Mouse (Mus musculus) neural tube, embryonic 12.5 days (tissue): ENCODE measurements around the gene Pcca. TPM values are rescaled to one million over a fixed set of nuclear protein-coding genes. Genes with fewer than 3 reads are reported as not detected.

Experiments
- ATAC-seq: fragments of 200-750 bp; cut with Nextera tagmentation; 2 replicates; pipeline ENCODE4 v1.8.0; 2017; ENCODE audit warnings: low read depth, mild to moderate bottlenecking, moderate TSS enrichment, moderate library complexity; ENCODE audit not compliant: low FRiP score
- H3K27ac ChIP-seq: fragments of 300-500 bp; sonication (generic); 2 replicates; pipeline ENCODE4 v1.5.1; 2016
- H3K27me3 ChIP-seq: fragments of 300-500 bp; sonication (generic); replicated peaks from 2 replicates; pipeline ENCODE4 v1.6.1; 2016; ENCODE audit warnings: mild to moderate bottlenecking
- H3K36me3 ChIP-seq: fragments of 300-500 bp; sonication (generic); 2 replicates; pipeline ENCODE4 v1.6.1; 2016; ENCODE audit warnings: mild to moderate bottlenecking
- H3K4me1 ChIP-seq: fragments of 300-500 bp; sonication (generic); 2 replicates; pipeline ENCODE4 v1.6.1; 2016
- H3K4me2 ChIP-seq: fragments of 300-500 bp; sonication (generic); replicated peaks from 2 replicates; pipeline ENCODE4 v1.6.1; 2016; ENCODE audit warnings: mild to moderate bottlenecking
- H3K4me3 ChIP-seq: fragments of 300-500 bp; sonication (generic); 2 replicates; pipeline ENCODE4 v1.5.1; 2016
- H3K9ac ChIP-seq: fragments of 300-500 bp; sonication (generic); 2 replicates; pipeline ENCODE4 v1.6.1; 2016; ENCODE audit warnings: mild to moderate bottlenecking
- H3K9me3 ChIP-seq: fragments of 300-500 bp; sonication (generic); 2 replicates; pipeline ENCODE4 v1.6.1; 2016; ENCODE audit warnings: mild to moderate bottlenecking
- WGBS: fragments of 180-500 bp; shearing (Covaris S2); methylation state at CpG from one replicate; pipeline ENCODE4 v1.1.7; 2016; 5-methylcytosine and 5-hydroxymethylcytosine counted together
- polyA plus RNA-seq: library from polyadenylated mRNA; unstranded; fragments of >200 nt; fragmentation: Nextera tagmentation; extraction: Ambion mirVana; gene quantifications from 2 replicates; pipeline ENCODE4 v1.2.1, GENCODE M21; 2016

Gene Pcca
- polyA plus RNA-seq, 1 experiment from 2014 or later, result 35.0 TPM

- Histone ChIP-seq H3K9me3 (no peaks in the 10 kb centered on the region), H3K4me2 (no peak overlapping the region), H3K4me3 (no peak overlapping the region), H3K4me1 (no peaks in the 10 kb centered on the region), H3K27ac (no peak overlapping the region), H3K9ac (no peak overlapping the region), H3K36me3 (no peaks in the 10 kb centered on the region), H3K27me3 (no peaks in the 10 kb centered on the region)
- ATAC-seq, result no peak
- 89% methylated on average over 1 of the region's 1 CpGs for WGBS
These were observed 149.5 kb downstream of the Pcca start for GRCm38 (mm10) chr14:122683645-122684044.

- ATAC-seq, result no peak
- WGBS, result 74% methylated on average over 4 of the region's 4 CpGs
- no peaks in the 10 kb centered on the region for H3K36me3 ChIP-seq
- H3K27me3 ChIP-seq, result no peaks in the 10 kb centered on the region
- H3K4me1 ChIP-seq, result no peaks in the 10 kb centered on the region
- H3K9me3 ChIP-seq, result no peaks in the 10 kb centered on the region
- no peak overlapping the region for H3K4me2 ChIP-seq
- H3K9ac ChIP-seq, result no peak overlapping the region
- no peak overlapping the region for H3K27ac ChIP-seq
- no peak overlapping the region for H3K4me3 ChIP-seq
These were observed 150.1 kb downstream of the Pcca start for GRCm38 (mm10) chr14:122684250-122684649.

- 45% methylated on average over 2 of the region's 2 CpGs for WGBS
- Histone ChIP-seq H3K36me3 (no peaks in the 10 kb centered on the region), H3K4me3 (no peak overlapping the region), H3K4me2 (no peak overlapping the region), H3K9me3 (no peaks in the 10 kb centered on the region), H3K4me1 (no peaks in the 10 kb centered on the region), H3K9ac (no peak overlapping the region), H3K27me3 (no peaks in the 10 kb centered on the region), H3K27ac (no peak overlapping the region)
- ATAC-seq, result 0 out of 2 replicates have a peak, but pooled peaks have one; percentile 66
These were observed 150.7 kb downstream of the Pcca start for GRCm38 (mm10) chr14:122684811-122685210.

DNA sequence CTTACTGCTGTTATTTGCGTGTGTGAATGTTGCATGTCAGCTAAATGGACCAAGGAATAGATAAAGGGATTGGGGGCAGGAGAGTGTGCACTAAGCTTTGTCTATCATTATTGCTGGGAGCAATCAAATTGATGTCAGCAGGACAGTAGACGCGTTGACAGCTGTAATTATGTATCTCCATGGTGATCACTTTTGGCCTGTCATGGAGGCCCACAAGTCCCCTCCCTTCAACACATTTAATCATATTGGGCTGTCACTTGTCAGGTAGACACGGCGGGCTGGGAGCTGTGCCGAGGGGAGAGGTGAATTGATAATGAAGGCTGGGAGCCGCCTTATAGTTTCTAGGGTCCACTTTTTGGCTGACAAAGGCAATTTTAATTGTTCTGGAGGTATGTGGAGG lies 153.3 kb downstream of the Pcca start:
- H3K27ac ChIP-seq, result no peak overlapping the region
- H3K9me3 ChIP-seq, result no peaks in the 10 kb centered on the region
- no peak overlapping the region for H3K9ac ChIP-seq
- no peak for ATAC-seq
- no peaks in the 10 kb centered on the region for H3K4me1 ChIP-seq
- no peaks in the 10 kb centered on the region for H3K36me3 ChIP-seq
- 69% methylated on average over 7 of the region's 7 CpGs for WGBS
- no peaks in the 10 kb centered on the region for H3K27me3 ChIP-seq
- H3K4me2 ChIP-seq, result no peak overlapping the region
- no peak overlapping the region for H3K4me3 ChIP-seq

DNA sequence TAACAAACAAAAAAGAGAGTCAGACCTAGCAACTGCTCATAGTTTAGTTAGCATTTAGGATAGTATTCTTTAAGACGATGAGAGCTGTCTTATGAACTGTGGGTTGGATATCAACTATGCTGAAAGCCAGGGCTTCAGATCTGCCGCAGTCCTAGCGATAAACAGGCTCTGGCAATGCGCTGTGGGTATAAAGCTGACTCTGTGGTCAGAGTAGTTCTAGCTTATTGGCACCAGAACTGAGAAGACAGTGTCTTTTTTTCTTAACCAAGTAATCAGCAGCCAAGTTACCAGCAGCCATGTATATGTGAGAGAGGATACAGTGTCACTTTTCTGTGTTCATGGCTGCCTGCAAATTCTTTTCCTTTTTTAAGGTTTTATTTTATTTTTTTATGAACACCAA lies 154.3 kb downstream of the Pcca start:
- H3K4me1 ChIP-seq, result no peaks in the 10 kb centered on the region
- 92% methylated on average over 4 of the region's 4 CpGs for WGBS
- no peak for ATAC-seq
- H3K9ac ChIP-seq, result no peak overlapping the region
- no peak overlapping the region for H3K4me2 ChIP-seq
- H3K36me3 ChIP-seq, result no peaks in the 10 kb centered on the region
- no peak overlapping the region for H3K4me3 ChIP-seq
- H3K27ac ChIP-seq, result no peak overlapping the region
- no peaks in the 10 kb centered on the region for H3K9me3 ChIP-seq
- H3K27me3 ChIP-seq, result no peaks in the 10 kb centered on the region

GRCm38 (mm10) chr14:122689136-122689815 lies 155.2 kb downstream of the Pcca start:
- Histone ChIP-seq H3K27ac (no peak overlapping the region), H3K36me3 (no peaks in the 10 kb centered on the region), H3K9ac (no peak overlapping the region), H3K27me3 (no peaks in the 10 kb centered on the region), H3K9me3 (no peaks in the 10 kb centered on the region), H3K4me2 (no peak overlapping the region), H3K4me1 (no peaks in the 10 kb centered on the region), H3K4me3 (no peak overlapping the region)
- no peak for ATAC-seq
- 73% methylated on average over 17 of the region's 17 CpGs for WGBS

GRCm38 (mm10) chr14:122691555-122691954 lies 157.4 kb downstream of the Pcca start:
- WGBS, result 90% methylated on average over 1 of the region's 1 CpGs
- no peak overlapping the region for H3K4me2 ChIP-seq
- no peak overlapping the region for H3K27ac ChIP-seq

GRCm38 (mm10) chr14:122700333-122700732 lies 166.2 kb downstream of the Pcca start:
- Histone ChIP-seq H3K27ac (no peak overlapping the region), H3K9me3 (no peaks in the 10 kb centered on the region), H3K9ac (no peak overlapping the region), H3K4me3 (no peak overlapping the region), H3K27me3 (no peaks in the 10 kb centered on the region), H3K4me2 (no peak overlapping the region), H3K4me1 (no peaks in the 10 kb centered on the region), H3K36me3 (no peaks in the 10 kb centered on the region)
- WGBS, result 71% methylated on average over 1 of the region's 1 CpGs
- ATAC-seq, result no peak

More at GRCm38 (mm10) chr14:122691555-122691954, 157.4 kb downstream of the Pcca start:
- H3K9me3 ChIP-seq, result no peaks in the 10 kb centered on the region
- H3K4me3 ChIP-seq, result no peak overlapping the region
- ATAC-seq, result no peak
- H3K9ac ChIP-seq, result no peak overlapping the region
- no peaks in the 10 kb centered on the region for H3K36me3 ChIP-seq
- no peaks in the 10 kb centered on the region for H3K27me3 ChIP-seq
- H3K4me1 ChIP-seq, result no peaks in the 10 kb centered on the region

DNA sequence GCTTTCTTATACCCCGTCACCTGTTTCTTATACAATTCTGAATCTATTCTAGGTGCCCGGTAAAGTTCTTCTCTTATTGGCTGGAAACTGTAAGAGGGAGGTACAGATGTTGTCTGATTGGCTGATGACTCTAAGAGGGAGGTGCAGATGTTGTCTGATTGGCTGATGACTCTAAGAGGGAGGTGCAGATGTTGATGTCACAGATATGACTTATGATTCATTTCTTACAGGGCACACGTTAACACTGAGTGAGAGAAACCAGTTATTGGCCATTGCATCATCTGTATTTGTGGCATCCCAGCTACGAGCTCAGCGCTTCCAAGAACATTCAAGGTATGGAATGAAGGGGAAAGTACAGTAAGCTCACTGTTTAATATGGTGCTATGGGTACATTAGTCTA lies 179.7 kb downstream of the Pcca start:
- ATAC-seq, result no peak
- Histone ChIP-seq H3K4me2 (no peak overlapping the region), H3K36me3 (no peaks in the 10 kb centered on the region), H3K9ac (no peak overlapping the region), H3K27me3 (no peaks in the 10 kb centered on the region), H3K4me3 (no peak overlapping the region), H3K4me1 (peaks cover 4% of the 10 kb centered on the region; the same call in 1 of the 2 replicates), H3K27ac (no peak overlapping the region), H3K9me3 (no peaks in the 10 kb centered on the region)
- 95% methylated on average over 5 of the region's 5 CpGs for WGBS

- Histone ChIP-seq H3K36me3 (no peaks in the 10 kb centered on the region), H3K4me1 (peaks cover 7% of the 10 kb centered on the region; the same call in 1 of the 2 replicates), H3K9me3 (no peaks in the 10 kb centered on the region), H3K9ac (no peak overlapping the region), H3K27me3 (no peaks in the 10 kb centered on the region), H3K27ac (no peak overlapping the region), H3K4me3 (no peak overlapping the region), H3K4me2 (no peak overlapping the region)
- ATAC-seq, result no peak
- WGBS, result 68% methylated on average over 1 of the region's 1 CpGs
These were observed 180.8 kb downstream of the Pcca start for GRCm38 (mm10) chr14:122714911-122715310.

- Histone ChIP-seq H3K4me3 (no peak overlapping the region), H3K4me2 (no peak overlapping the region), H3K36me3 (no peaks in the 10 kb centered on the region), H3K27ac (no peak overlapping the region), H3K4me1 (peaks cover 14% of the 10 kb centered on the region; the same call in 1 of the 2 replicates), H3K9me3 (no peaks in the 10 kb centered on the region), H3K27me3 (no peaks in the 10 kb centered on the region), H3K9ac (no peak overlapping the region)
- no peak for ATAC-seq
These were observed 181.9 kb downstream of the Pcca start for GRCm38 (mm10) chr14:122716057-122716456.

GRCm38 (mm10) chr14:122719496-122720080 lies 185.5 kb downstream of the Pcca start:
- H3K4me2 ChIP-seq, result no peak overlapping the region
- no peaks in the 10 kb centered on the region for H3K36me3 ChIP-seq
- ATAC-seq, result no peak
- peaks cover 14% of the 10 kb centered on the region; the same call in 1 of the 2 replicates for H3K4me1 ChIP-seq
- no peak overlapping the region for H3K9ac ChIP-seq
- H3K27me3 ChIP-seq, result no peaks in the 10 kb centered on the region
- H3K9me3 ChIP-seq, result no peaks in the 10 kb centered on the region
- H3K4me3 ChIP-seq, result no peak overlapping the region
- H3K27ac ChIP-seq, result no peak overlapping the region
- 75% methylated on average over 8 of the region's 8 CpGs for WGBS

DNA sequence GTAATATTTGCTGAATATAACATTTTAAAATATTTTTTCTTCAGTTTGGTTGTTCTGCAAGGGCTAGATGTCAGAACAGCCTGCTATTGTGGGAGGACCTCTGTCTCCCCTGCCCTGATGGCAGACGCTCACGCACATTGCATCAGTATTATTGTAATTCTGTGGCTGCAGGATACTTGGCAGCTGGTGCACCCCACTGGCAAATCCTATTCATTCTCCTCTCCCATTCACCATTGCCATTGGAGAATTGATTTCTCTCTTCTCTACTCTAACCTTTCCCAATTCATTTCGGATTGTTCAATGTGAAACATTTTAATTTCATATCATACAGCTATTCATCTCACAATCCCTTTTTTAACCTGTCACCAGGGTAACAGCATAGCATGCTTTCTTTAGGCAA lies 186.9 kb downstream of the Pcca start:
- no peaks in the 10 kb centered on the region for H3K9me3 ChIP-seq
- H3K36me3 ChIP-seq, result no peaks in the 10 kb centered on the region
- WGBS, result 13% methylated on average over 3 of the region's 3 CpGs
- ATAC-seq, result peak; percentile 90
- H3K27ac ChIP-seq, result no peak overlapping the region
- H3K9ac ChIP-seq, result no peak overlapping the region
- no peaks in the 10 kb centered on the region for H3K27me3 ChIP-seq
- no peak overlapping the region for H3K4me3 ChIP-seq
- peaks cover 14% of the 10 kb centered on the region; the same call in 1 of the 2 replicates for H3K4me1 ChIP-seq
- H3K4me2 ChIP-seq, result 0 out of 2 replicates have a peak overlapping the region, but pooled peaks have one; percentile 5
